Mouse (Mus musculus) leukemia stem cell, adult 10-12 weeks (primary cell): ENCODE measurements around the gene Zfand4. TPM values are rescaled to one million over a fixed set of nuclear protein-coding genes. Genes with fewer than 3 reads are reported as not detected.

Experiments used
- polyA plus RNA-seq: library from polyadenylated mRNA; stranded (reverse); fragments of >175 nt; gene quantifications from 2 replicates; pipeline ENCODE4 v1.2.3, GENCODE M21; 2012; ENCODE audit warnings: low replicate concordance

Zfand4 gene
- 0.21 and 0.56 TPM in 2 replicates for polyA plus RNA-seq

GRCm38 (mm10) chr6:116264018-116264651, at the start of gene Zfand4:
Gene Zfand4 (plus strand): TSS chr6:116264222.

GRCm38 (mm10) chr6:116337835-116338501, 73.9 kb downstream of the Zfand4 start, which contains the start of gene March8:
Gene March8 (plus strand): TSS chr6:116338024.

Other genes with a start within 250 kb of the Zfand4 start
- 1.5 and 1.7 TPM in 2 replicates for gene Tmcc1, start 70.7 kb upstream of the Zfand4 start, polyA plus RNA-seq
- gene Washc2, start 56.2 kb upstream of the Zfand4 start, polyA plus RNA-seq, result 4.4 and 17.1 TPM in 2 replicates
- 16.4 and 24.4 TPM in 2 replicates for gene March8, start 73.8 kb downstream of the Zfand4 start, polyA plus RNA-seq
- gene Alox5, start 197.0 kb downstream of the Zfand4 start, polyA plus RNA-seq, result 0.85 and 1.3 TPM in 2 replicates
- not detected in 2 replicates for gene Olfr211, start 224.9 kb downstream of the Zfand4 start, polyA plus RNA-seq
- gene Olfr212, start 242.3 kb downstream of the Zfand4 start, polyA plus RNA-seq, result 0.10 TPM in 1 of 2 replicates, not detected in the other